Mouse (Mus musculus): Measurements from ENCODE around the gene Phactr3. TPM values are rescaled to one million over a fixed set of nuclear protein-coding genes. Genes with fewer than 3 reads are reported as not detected.
"Not testable (repeated sequence)": the region's sequence is repeated elsewhere in the genome, so short reads cannot be mapped to it uniquely, and the experiment has no call there.

The Phactr3 gene
- total RNA-seq (2015; ENCODE audit: low replicate concordance) = not detected in 2 replicates
- total RNA-seq (2017; ENCODE audit: low replicate concordance) = not detected in 2 replicates

- ATAC-seq (replicated peaks; ENCODE audit: low FRiP score, poor library complexity, severe bottlenecking) = no peak
These were observed at the start of gene Phactr3 for GRCm38 (mm10) chr2:178118801-178119560. Gene Phactr3 (plus strand): TSS chr2:178118975.

- not testable (repeated sequence) for ATAC-seq (replicated peaks; ENCODE audit: low FRiP score, poor library complexity, severe bottlenecking)
These were observed 40.5 kb upstream of the Phactr3 start, which contains the start of gene Zfp931 for GRCm38 (mm10) chr2:178078166-178078717. Gene Zfp931 (minus strand): TSS chr2:178078476.

GRCm38 (mm10) chr2:178089586-178089985 is 29.2 kb upstream of the Phactr3 start:
- ATAC-seq (replicated peaks; ENCODE audit: low FRiP score, poor library complexity, severe bottlenecking) = no peak

- no peak for ATAC-seq (replicated peaks; ENCODE audit: low FRiP score, poor library complexity, severe bottlenecking)
These were observed 20.8 kb upstream of the Phactr3 start for GRCm38 (mm10) chr2:178098021-178098420.

GRCm38 (mm10) chr2:178101957-178102356 is 16.8 kb upstream of the Phactr3 start:
- no peak for ATAC-seq (replicated peaks; ENCODE audit: low FRiP score, poor library complexity, severe bottlenecking)

- ATAC-seq (replicated peaks; ENCODE audit: low FRiP score, poor library complexity, severe bottlenecking) = no peak
These were observed 829 bp upstream of the Phactr3 start for GRCm38 (mm10) chr2:178117946-178118345.

- ATAC-seq (replicated peaks; ENCODE audit: low FRiP score, poor library complexity, severe bottlenecking) = no peak
These were observed 983 bp downstream of the Phactr3 start for GRCm38 (mm10) chr2:178119561-178120355.

GRCm38 (mm10) chr2:178120356-178120645 is 1.5 kb downstream of the Phactr3 start:
- ATAC-seq (replicated peaks; ENCODE audit: low FRiP score, poor library complexity, severe bottlenecking) = no peak

GRCm38 (mm10) chr2:178120651-178121374 is 2.0 kb downstream of the Phactr3 start:
- ATAC-seq (replicated peaks; ENCODE audit: low FRiP score, poor library complexity, severe bottlenecking) = no peak

GRCm38 (mm10) chr2:178121375-178121688 is 2.6 kb downstream of the Phactr3 start:
- no peak for ATAC-seq (replicated peaks; ENCODE audit: low FRiP score, poor library complexity, severe bottlenecking)

GRCm38 (mm10) chr2:178121946-178122665 is 3.3 kb downstream of the Phactr3 start:
- ATAC-seq (replicated peaks; ENCODE audit: low FRiP score, poor library complexity, severe bottlenecking) = no peak

- no peak for ATAC-seq (replicated peaks; ENCODE audit: low FRiP score, poor library complexity, severe bottlenecking)
These were observed 4.7 kb downstream of the Phactr3 start for GRCm38 (mm10) chr2:178123466-178123865.

- no peak for ATAC-seq (replicated peaks; ENCODE audit: low FRiP score, poor library complexity, severe bottlenecking)
These were observed 6.7 kb downstream of the Phactr3 start for GRCm38 (mm10) chr2:178125427-178125826.

- ATAC-seq (replicated peaks; ENCODE audit: low FRiP score, poor library complexity, severe bottlenecking) = no peak
These were observed 7.5 kb downstream of the Phactr3 start for GRCm38 (mm10) chr2:178126041-178126820.

- ATAC-seq (replicated peaks; ENCODE audit: low FRiP score, poor library complexity, severe bottlenecking) = no peak
These were observed 9.8 kb downstream of the Phactr3 start for GRCm38 (mm10) chr2:178128594-178128993.

GRCm38 (mm10) chr2:178129161-178129560 is 10.4 kb downstream of the Phactr3 start:
- ATAC-seq (replicated peaks; ENCODE audit: low FRiP score, poor library complexity, severe bottlenecking) = no peak

GRCm38 (mm10) chr2:178129676-178130075 is 10.9 kb downstream of the Phactr3 start:
- no peak for ATAC-seq (replicated peaks; ENCODE audit: low FRiP score, poor library complexity, severe bottlenecking)

- ATAC-seq (replicated peaks; ENCODE audit: low FRiP score, poor library complexity, severe bottlenecking) = no peak
These were observed 11.8 kb downstream of the Phactr3 start for GRCm38 (mm10) chr2:178130536-178130935.

GRCm38 (mm10) chr2:178131011-178131410 is 12.2 kb downstream of the Phactr3 start:
- ATAC-seq (replicated peaks; ENCODE audit: low FRiP score, poor library complexity, severe bottlenecking) = no peak
